Mouse (Mus musculus) brain, adult 2 months (tissue): Measurements from ENCODE around the gene Pnpla2.
A peak's percentile ranks its signal among the peaks of the same experiment; 100 is the strongest.

Experiments used
- DNase-seq: peaks from one replicate; pipeline ENCODE4 v3.0.0; 2011; ENCODE audit warnings: low read depth, low spot score

Gene Pnpla2

GRCm38 (mm10) chr7:141431434-141432185, 23.4 kb upstream of the Pnpla2 start:
- DNase-seq = no peak

GRCm38 (mm10) chr7:141432186-141432611, 22.8 kb upstream of the Pnpla2 start:
- peak; percentile 58 for DNase-seq

- DNase-seq = peak; percentile 97
These were observed 22.1 kb upstream of the Pnpla2 start for GRCm38 (mm10) chr7:141432741-141433516.

- DNase-seq = peak; percentile 60
These were observed 21.2 kb upstream of the Pnpla2 start for GRCm38 (mm10) chr7:141433517-141434400.

GRCm38 (mm10) chr7:141434464-141434863, 20.5 kb upstream of the Pnpla2 start:
- peak; percentile 95 for DNase-seq

- peak; percentile 90 for DNase-seq
These were observed 19.7 kb upstream of the Pnpla2 start for GRCm38 (mm10) chr7:141435129-141435855.

GRCm38 (mm10) chr7:141435856-141436522, 19.0 kb upstream of the Pnpla2 start:
- DNase-seq = no peak

- DNase-seq = no peak
These were observed 18.5 kb upstream of the Pnpla2 start for GRCm38 (mm10) chr7:141436523-141436892.

- peak; percentile 89 for DNase-seq
These were observed 17.5 kb upstream of the Pnpla2 start, which contains the start of gene Slc25a22 for GRCm38 (mm10) chr7:141437178-141438120. Gene Slc25a22 (minus strand): TSS chr7:141437892.

GRCm38 (mm10) chr7:141438201-141438968, 16.6 kb upstream of the Pnpla2 start:
- peak; percentile 89 for DNase-seq

GRCm38 (mm10) chr7:141439140-141439679, 15.8 kb upstream of the Pnpla2 start:
- DNase-seq = no peak

- no peak for DNase-seq
These were observed 15.2 kb upstream of the Pnpla2 start for GRCm38 (mm10) chr7:141439811-141440210.

GRCm38 (mm10) chr7:141440613-141441012, 14.4 kb upstream of the Pnpla2 start:
- DNase-seq = peak; percentile 79

GRCm38 (mm10) chr7:141441460-141441859, 13.5 kb upstream of the Pnpla2 start:
- no peak for DNase-seq

- DNase-seq = no peak
These were observed 12.8 kb upstream of the Pnpla2 start for GRCm38 (mm10) chr7:141442199-141442598.

GRCm38 (mm10) chr7:141443081-141443821, 11.7 kb upstream of the Pnpla2 start:
- no peak for DNase-seq

GRCm38 (mm10) chr7:141443828-141444237, 11.2 kb upstream of the Pnpla2 start, which contains the start of gene Pidd1:
Gene Pidd1 (minus strand): TSS chr7:141444025.
- DNase-seq = no peak
